8 mouse cellular contexts compared by ENCODE assay signal in genomic region chr6:48397336-48397735, GRCm38 (mm10). TPM values are rescaled to one million over a fixed set of nuclear protein-coding genes. Genes with fewer than 3 reads are reported as not detected.
DNase-seq lines count a peak whose midpoint lies in the region; ATAC-seq and TF ChIP-seq lines count a peak whose summit lies in the region.

No protein-coding gene starts in this region.

- peak; percentile 38 for DNase-seq in CH12.LX (ENCODE audit: extremely low read depth)
- peak; percentile 66 for DNase-seq in cerebellum, adult 8-10 months
- peak; percentile 35 to 50 for DNase-seq in heart, postnatal 36 days
- peak; percentile 51 for DNase-seq in lung, postnatal 10 days
- peak; percentile 33 to 37 for DNase-seq in thymus, postnatal 36 days
- no peak for DNase-seq in spleen, postnatal 36 days (ENCODE audit: low spot score in 2 of 2)

- peak in 1 of 2 experiments; percentile 62; a peak in 3 of 4 replicates for TF ChIP-seq CTCF in CH12.LX (conservative IDR thresholded peaks at IDR 0.05 in 1 of 2, IDR thresholded peaks at IDR 0.05 in 1 of 2; ENCODE audit: low read depth in 2 of 2, low read length in 2 of 2)

- TF ChIP-seq RAD21 in CH12.LX (IDR thresholded peaks at IDR 0.05; ENCODE audit: low read depth, low read length), result peak; percentile 43

- peaks cover 31% of the 10 kb centered on the region for H3K4me1 ChIP-seq in forebrain, embryonic 13.5 days
- peaks cover 19% of the 10 kb centered on the region for H3K4me1 ChIP-seq in forebrain, embryonic 16.5 days (replicated peaks; ENCODE audit: control insufficient read depth, insufficient read depth, low read length)
- peaks cover 14 to 49% of the 10 kb centered on the region in 2 experiments for H3K4me1 ChIP-seq in CH12.LX (ENCODE audit: control insufficient read depth in 1 of 2, insufficient read depth in 2 of 2)

- no peak for ATAC-seq in forebrain, embryonic 13.5 days
- no peak for ATAC-seq in forebrain, embryonic 16.5 days

- TF ChIP-seq POLR2A in CH12.LX (IDR thresholded peaks at IDR 0.05; ENCODE audit: low read depth, low read length), result no peak

- dilution Hi-C loops in CH12.LX (cut with MboI; ENCODE audit: extremely low pct_ligation_motif_present, extremely low pct_unique_long_range_greater_than_20kb, low sequenced_read_pairs), result no loop called here

- peaks cover 2% of the 10 kb centered on the region; the same call in 1 of the 2 replicates for H3K27me3 ChIP-seq in forebrain, embryonic 13.5 days
- no peaks in the 10 kb centered on the region for H3K27me3 ChIP-seq in forebrain, embryonic 16.5 days (replicated peaks; ENCODE audit: control insufficient read depth, insufficient read depth, low read length)
- no peaks in the 10 kb centered on the region for H3K27me3 ChIP-seq in CH12.LX (replicated peaks)

- intact Hi-C loops in heart, postnatal 36 days (cut with DNase I), result loop anchor here (2.0 kb wide), 1 partner anchor 219 kb away; no protein-coding TSS in a partner anchor

- H3K9ac ChIP-seq in forebrain, embryonic 13.5 days, result peak overlapping the region; percentile 7; the same call in 1 of the 2 replicates
- no peak overlapping the region for H3K9ac ChIP-seq in forebrain, embryonic 16.5 days (replicated peaks; ENCODE audit: low read depth, low read length)
- no peak overlapping the region for H3K9ac ChIP-seq in CH12.LX (ENCODE audit: insufficient read depth, low read depth)

- H3K4me3 ChIP-seq in forebrain, embryonic 13.5 days, result no peak overlapping the region
- H3K4me3 ChIP-seq in forebrain, embryonic 16.5 days (replicated peaks; ENCODE audit: low read length), result no peak overlapping the region
- no peak overlapping the region for H3K4me3 ChIP-seq in CH12.LX (replicated peaks in 1 of 3; ENCODE audit: low read depth in 2 of 3, low read length in 2 of 3, poor library complexity in 1 of 3)

- H3K36me3 ChIP-seq in forebrain, embryonic 13.5 days (ENCODE audit: poor library complexity, severe bottlenecking), result no peaks in the 10 kb centered on the region
- no peaks in the 10 kb centered on the region for H3K36me3 ChIP-seq in forebrain, embryonic 16.5 days (ENCODE audit: control insufficient read depth, insufficient read depth)
- H3K36me3 ChIP-seq in CH12.LX (replicated peaks in 1 of 2; ENCODE audit: control insufficient read depth in 1 of 2, insufficient read depth in 1 of 2, low read length in 1 of 2), result peaks cover 3 to 21% of the 10 kb centered on the region in 2 experiments

- no peaks in the 10 kb centered on the region for H3K9me3 ChIP-seq in forebrain, embryonic 13.5 days (replicated peaks)
- no peaks in the 10 kb centered on the region for H3K9me3 ChIP-seq in forebrain, embryonic 16.5 days (ENCODE audit: control insufficient read depth, low read length)
- H3K9me3 ChIP-seq in CH12.LX (replicated peaks; ENCODE audit: low read length), result no peaks in the 10 kb centered on the region

- in situ Hi-C loops in CH12.LX (cut with MboI; ENCODE audit: low pct_ligation_motif_present, low pct_unique_long_range_greater_than_20kb, low sequenced_read_pairs), result no loop called here

- TF ChIP-seq EP300 in CH12.LX (IDR thresholded peaks at IDR 0.05; ENCODE audit: low read length), result no peak

- 60% methylated on average over 4 of the region's 4 CpGs for WGBS in forebrain, embryonic 13.5 days
- 58% methylated on average over 4 of the region's 4 CpGs for WGBS in forebrain, embryonic 16.5 days

- H3K79me2 ChIP-seq in CH12.LX (replicated peaks; ENCODE audit: control insufficient read depth, extremely low read depth, insufficient read depth, poor library complexity, severe bottlenecking), result no peaks in the 10 kb centered on the region; the same call in 1 of the 2 replicates

- no peak overlapping the region for H3K27ac ChIP-seq in forebrain, embryonic 13.5 days
- no peak overlapping the region for H3K27ac ChIP-seq in forebrain, embryonic 16.5 days (ENCODE audit: low read length)
- no peak overlapping the region for H3K27ac ChIP-seq in CH12.LX (ENCODE audit: insufficient read depth, low read depth)

- H3K4me2 ChIP-seq in forebrain, embryonic 13.5 days, result peak overlapping the region; percentile 77; the same call in 1 of the 2 replicates
- no peak overlapping the region for H3K4me2 ChIP-seq in forebrain, embryonic 16.5 days (ENCODE audit: low read length)
- H3K4me2 ChIP-seq in CH12.LX (ENCODE audit: insufficient read depth, low read depth, poor library complexity, severe bottlenecking), result no peak overlapping the region

TF ChIP-seq in CH12.LX, 34 proteins besides CTCF, POLR2A, EP300 and RAD21:
- TF ChIP-seq MAZ (IDR thresholded peaks at IDR 0.05; ENCODE audit: low read depth, low read length) (no peak), SMC3 (IDR thresholded peaks at IDR 0.05; ENCODE audit: low read depth, low read length) (peak; percentile 25; the same call in 1 of the 2 replicates), ZNF384 (IDR thresholded peaks at IDR 0.05; ENCODE audit: low read depth, low read length) (no peak), ZMIZ1 (IDR thresholded peaks at IDR 0.05; ENCODE audit: low read depth, low read length) (no peak), ZKSCAN1 (IDR thresholded peaks at IDR 0.05; ENCODE audit: borderline replicate concordance, low read depth, low read length) (no peak), MAX (IDR thresholded peaks at IDR 0.05; ENCODE audit: low read length) (no peak), MXI1 (IDR thresholded peaks at IDR 0.05; ENCODE audit: low read depth, low read length) (no peak), E2F4 (IDR thresholded peaks at IDR 0.05; ENCODE audit: insufficient replicate concordance, low read depth, low read length) (no peak), KAT2A (IDR thresholded peaks at IDR 0.05; ENCODE audit: insufficient replicate concordance, low read length) (no peak), SIN3A (IDR thresholded peaks at IDR 0.05; ENCODE audit: low read length) (no peak), MEF2A (IDR thresholded peaks at IDR 0.05; ENCODE audit: borderline replicate concordance, low read depth, low read length) (peak; percentile 88), POLR2AphosphoS2 (IDR thresholded peaks at IDR 0.05; ENCODE audit: low read depth, low read length) (no peak)

RNA-seq across cellular contexts. Expression of gene Krba1, which starts 1.9 kb away (rescaled TPM):
- polyA plus RNA-seq in forebrain, embryonic 13.5 days (2015; fragmentation: Nextera tagmentation; extraction: Ambion mirVana), result 21.1 and 25.4 TPM in 2 replicates
- 28.4 and 30.9 TPM in 2 replicates for polyA plus RNA-seq in forebrain, embryonic 16.5 days (2015; fragmentation: Nextera tagmentation; extraction: Ambion mirVana)
- 8.1 and 9.8 TPM in 2 replicates for total RNA-seq in CH12.LX (2012; rRNA removed)
- total RNA-seq in CH12.LX (2014; rRNA removed), result 2.9 and 3.2 TPM in 2 replicates
- polyA plus RNA-seq in CH12.LX (2012; ENCODE audit: insufficient read length, low read depth), result 12.7 and 13.4 TPM in 2 replicates
- 10 to 100 TPM; 17.7 to 21.5 TPM for total RNA-seq in heart, postnatal 36 days (2021)

RNA-seq across cellular contexts. Expression of gene Zfp467, which starts 48.3 kb away (rescaled TPM):
- 23.9 and 25.6 TPM in 2 replicates for polyA plus RNA-seq in forebrain, embryonic 13.5 days (2015; fragmentation: Nextera tagmentation; extraction: Ambion mirVana)
- 28.7 and 29.8 TPM in 2 replicates for polyA plus RNA-seq in forebrain, embryonic 16.5 days (2015; fragmentation: Nextera tagmentation; extraction: Ambion mirVana)
- total RNA-seq in CH12.LX (2012; rRNA removed) (1.6 and 2.1 TPM in 2 replicates), CH12.LX (2014; rRNA removed) (1.1 and 1.4 TPM in 2 replicates)
- 4.7 and 5.9 TPM in 2 replicates for polyA plus RNA-seq in CH12.LX (2012; ENCODE audit: insufficient read length, low read depth)
- 10 to 100 TPM; 10.8 to 15.4 TPM for total RNA-seq in heart, postnatal 36 days (2021)

RNA-seq across cellular contexts. Expression of gene Sspo, which starts 50.7 kb away (rescaled TPM):
- polyA plus RNA-seq in forebrain, embryonic 13.5 days (2015; fragmentation: Nextera tagmentation; extraction: Ambion mirVana), result 0.24 and 0.25 TPM in 2 replicates
- polyA plus RNA-seq in forebrain, embryonic 16.5 days (2015; fragmentation: Nextera tagmentation; extraction: Ambion mirVana), result 0.16 and 0.19 TPM in 2 replicates
- total RNA-seq in CH12.LX (2012; rRNA removed) (0.13 and 0.42 TPM in 2 replicates), CH12.LX (2014; rRNA removed) (0.08 and 0.11 TPM in 2 replicates)
- 0.17 and 0.18 TPM in 2 replicates for polyA plus RNA-seq in CH12.LX (2012; ENCODE audit: insufficient read length, low read depth)
- total RNA-seq in heart, postnatal 36 days (2021), result under 1 TPM; 0.41 to 0.53 TPM

Comparison
In these comparisons a context has a peak if more than half of its experiments do, and no peak if none do; other contexts are left out.
1. DNase-seq: peak in CH12.LX (single experiment), cerebellum, adult 8-10 months (single experiment), heart, postnatal 36 days (2 of 2), lung, postnatal 10 days (single experiment) and thymus, postnatal 36 days (2 of 2); none in spleen, postnatal 36 days (0 of 2).